Mouse (Mus musculus) forebrain, embryonic 12.5 days (tissue): ENCODE measurements around the gene Trub1. TPM values are rescaled to one million over a fixed set of nuclear protein-coding genes. Genes with fewer than 3 reads are reported as not detected.

ENCODE experiments used
- ATAC-seq: fragments of 200-750 bp; cut with Nextera tagmentation; 2 replicates; pipeline ENCODE4 v1.8.0; 2017; ENCODE audit warnings: moderate TSS enrichment; ENCODE audit not compliant: low FRiP score
- H3K27ac ChIP-seq: fragments of 300-500 bp; sonication (generic); 2 replicates; pipeline ENCODE4 v1.5.1; 2016; ENCODE audit warnings: mild to moderate bottlenecking
- H3K27me3 ChIP-seq: fragments of 300-500 bp; sonication (generic); 2 replicates; pipeline ENCODE4 v1.6.1; 2016; ENCODE audit warnings: mild to moderate bottlenecking
- H3K36me3 ChIP-seq: fragments of 300-500 bp; sonication (generic); replicated peaks from 2 replicates; pipeline ENCODE4 v1.6.1; 2016; ENCODE audit warnings: mild to moderate bottlenecking
- H3K4me1 ChIP-seq: fragments of 300-500 bp; sonication (generic); 2 replicates; pipeline ENCODE4 v1.6.1; 2016
- H3K4me2 ChIP-seq: fragments of 300-500 bp; sonication (generic); 2 replicates; pipeline ENCODE4 v1.6.1; 2016; ENCODE audit warnings: mild to moderate bottlenecking, moderate library complexity
- H3K4me3 ChIP-seq: fragments of 300-500 bp; sonication (generic); replicated peaks from 2 replicates; pipeline ENCODE4 v1.5.1; 2016; ENCODE audit warnings: mild to moderate bottlenecking
- H3K9ac ChIP-seq: fragments of 300-500 bp; sonication (generic); 2 replicates; pipeline ENCODE4 v1.6.1; 2016; ENCODE audit warnings: mild to moderate bottlenecking
- H3K9me3 ChIP-seq: fragments of 300-500 bp; sonication (generic); 2 replicates; pipeline ENCODE4 v1.6.1; 2016
- WGBS: fragments of 180-500 bp; shearing (Covaris S2); methylation state at CpG from one replicate; pipeline ENCODE4 v1.1.7; 2016; 5-methylcytosine and 5-hydroxymethylcytosine counted together
- polyA plus RNA-seq: library from polyadenylated mRNA; unstranded; fragments of >200 nt; fragmentation: Nextera tagmentation; extraction: Ambion mirVana; gene quantifications from 2 replicates; pipeline ENCODE4 v1.2.1, GENCODE M21; 2016

Gene Trub1
- 18.4 and 20.1 TPM in 2 replicates for polyA plus RNA-seq

GRCm38 (mm10) chr19:57452492-57453217 is at the start of gene Trub1:
TSS of gene Trub1 (plus strand) at chr19:57452912.
- Histone ChIP-seq H3K4me3 (peak within 1 kb of the TSS; percentile 70), H3K27me3 (no peaks in the 10 kb centered on the region), H3K9me3 (0 out of 2 replicates have a peak, but pooled peaks cover 4% of the 10 kb centered on the region), H3K4me2 (peak within 1 kb of the TSS; percentile 66), H3K36me3 (no peaks in the 10 kb centered on the region), H3K4me1 (peaks cover 13% of the 10 kb centered on the region), H3K27ac (no peak within 1 kb of the TSS), H3K9ac (peak within 1 kb of the TSS; percentile 67)
- peak; percentile 96 for ATAC-seq
- 4% methylated on average over 26 of the region's 26 CpGs for WGBS

GRCm38 (mm10) chr19:57403700-57404501 is 48.8 kb upstream of the Trub1 start:
- Histone ChIP-seq H3K4me1 (peaks cover 8% of the 10 kb centered on the region; the same call in 1 of the 2 replicates), H3K9ac (no peak overlapping the region), H3K9me3 (no peaks in the 10 kb centered on the region), H3K4me3 (no peak overlapping the region), H3K27ac (0 out of 2 replicates have a peak overlapping the region, but pooled peaks have one; percentile 20), H3K36me3 (no peaks in the 10 kb centered on the region), H3K4me2 (peak overlapping the region; percentile 31; the same call in 1 of the 2 replicates), H3K27me3 (no peaks in the 10 kb centered on the region)
- ATAC-seq, result peak; percentile 55
- 13% methylated on average over 24 of the region's 24 CpGs for whole genome bisulfite sequencing

GRCm38 (mm10) chr19:57404502-57404848 is 48.2 kb upstream of the Trub1 start:
- H3K36me3 ChIP-seq, result no peaks in the 10 kb centered on the region
- H3K4me2 ChIP-seq, result peak overlapping the region; percentile 31; the same call in 1 of the 2 replicates
- WGBS, result 8% methylated on average over 9 of the region's 9 CpGs
- peaks cover 8% of the 10 kb centered on the region; the same call in 1 of the 2 replicates for H3K4me1 ChIP-seq
- no peak overlapping the region for H3K4me3 ChIP-seq
- no peak overlapping the region for H3K27ac ChIP-seq
- H3K9me3 ChIP-seq, result no peaks in the 10 kb centered on the region
- no peak overlapping the region for H3K9ac ChIP-seq
- 0 out of 2 replicates have a peak, but pooled peaks have one; percentile 3 for ATAC-seq
- no peaks in the 10 kb centered on the region for H3K27me3 ChIP-seq

GRCm38 (mm10) chr19:57407947-57408346 is 44.8 kb upstream of the Trub1 start:
- 100% methylated on average over 1 of the region's 1 CpGs for WGBS

GRCm38 (mm10) chr19:57411375-57412196 is 41.1 kb upstream of the Trub1 start:
- Histone ChIP-seq H3K4me2 (no peak overlapping the region), H3K9ac (no peak overlapping the region), H3K9me3 (no peaks in the 10 kb centered on the region), H3K27me3 (no peaks in the 10 kb centered on the region), H3K27ac (peak overlapping the region; percentile 46; the same call in 1 of the 2 replicates), H3K36me3 (no peaks in the 10 kb centered on the region), H3K4me3 (no peak overlapping the region), H3K4me1 (peaks cover 10% of the 10 kb centered on the region)
- no peak for ATAC-seq
- 53% methylated on average over 29 of the region's 29 CpGs for WGBS

More at GRCm38 (mm10) chr19:57407947-57408346, 44.8 kb upstream of the Trub1 start:
- no peak for ATAC-seq
- Histone ChIP-seq H3K4me2 (no peak overlapping the region), H3K27me3 (no peaks in the 10 kb centered on the region), H3K36me3 (no peaks in the 10 kb centered on the region), H3K9me3 (no peaks in the 10 kb centered on the region), H3K9ac (no peak overlapping the region), H3K4me1 (peaks cover 11% of the 10 kb centered on the region), H3K27ac (no peak overlapping the region), H3K4me3 (no peak overlapping the region)

- no peaks in the 10 kb centered on the region for H3K9me3 ChIP-seq
- WGBS, result 87% methylated on average over 3 of the region's 3 CpGs
These were observed 39.5 kb upstream of the Trub1 start for GRCm38 (mm10) chr19:57413170-57413569.

GRCm38 (mm10) chr19:57413918-57414317 is 38.8 kb upstream of the Trub1 start:
- no peak for ATAC-seq
- no peaks in the 10 kb centered on the region for H3K9me3 ChIP-seq
- no peak overlapping the region for H3K27ac ChIP-seq
- H3K9ac ChIP-seq, result no peak overlapping the region
- H3K36me3 ChIP-seq, result no peaks in the 10 kb centered on the region
- 81% methylated on average over 6 of the region's 6 CpGs for WGBS
- no peak overlapping the region for H3K4me2 ChIP-seq
- peaks cover 21% of the 10 kb centered on the region for H3K4me1 ChIP-seq
- H3K4me3 ChIP-seq, result no peak overlapping the region
- H3K27me3 ChIP-seq, result peaks cover 8% of the 10 kb centered on the region; the same call in 1 of the 2 replicates

More at GRCm38 (mm10) chr19:57413170-57413569, 39.5 kb upstream of the Trub1 start:
- Histone ChIP-seq H3K27ac (no peak overlapping the region), H3K9ac (no peak overlapping the region), H3K4me3 (no peak overlapping the region), H3K4me1 (peaks cover 16% of the 10 kb centered on the region), H3K27me3 (peaks cover 7% of the 10 kb centered on the region; the same call in 1 of the 2 replicates), H3K36me3 (no peaks in the 10 kb centered on the region), H3K4me2 (no peak overlapping the region)
- no peak for ATAC-seq

- 90% methylated on average over 8 of the region's 8 CpGs for WGBS
- Histone ChIP-seq H3K4me1 (peaks cover 21% of the 10 kb centered on the region), H3K36me3 (no peaks in the 10 kb centered on the region), H3K4me3 (no peak overlapping the region), H3K9ac (no peak overlapping the region), H3K27me3 (peaks cover 8% of the 10 kb centered on the region; the same call in 1 of the 2 replicates), H3K9me3 (no peaks in the 10 kb centered on the region), H3K27ac (no peak overlapping the region), H3K4me2 (no peak overlapping the region)
- no peak for ATAC-seq
These were observed 37.5 kb upstream of the Trub1 start for GRCm38 (mm10) chr19:57415031-57415807.

GRCm38 (mm10) chr19:57417800-57418580 is 34.7 kb upstream of the Trub1 start:
- H3K36me3 ChIP-seq, result no peaks in the 10 kb centered on the region
- H3K9me3 ChIP-seq, result no peaks in the 10 kb centered on the region
- no peak for ATAC-seq
- H3K4me1 ChIP-seq, result peaks cover 11% of the 10 kb centered on the region; the same call in 1 of the 2 replicates
- peaks cover 12% of the 10 kb centered on the region; the same call in 1 of the 2 replicates for H3K27me3 ChIP-seq
- H3K4me3 ChIP-seq, result no peak overlapping the region
- H3K9ac ChIP-seq, result no peak overlapping the region
- H3K27ac ChIP-seq, result no peak overlapping the region
- 24% methylated on average over 17 of the region's 17 CpGs for WGBS
- 0 out of 2 replicates have a peak overlapping the region, but pooled peaks have one; percentile 15 for H3K4me2 ChIP-seq

- H3K4me2 ChIP-seq, result no peak overlapping the region
- peaks cover 12% of the 10 kb centered on the region for H3K4me1 ChIP-seq
- H3K27ac ChIP-seq, result no peak overlapping the region
- H3K9ac ChIP-seq, result no peak overlapping the region
- 0 out of 2 replicates have a peak, but pooled peaks cover 3% of the 10 kb centered on the region for H3K27me3 ChIP-seq
- H3K36me3 ChIP-seq, result no peaks in the 10 kb centered on the region
- H3K9me3 ChIP-seq, result no peaks in the 10 kb centered on the region
- no peak overlapping the region for H3K4me3 ChIP-seq
- 23% methylated on average over 3 of the region's 3 CpGs for WGBS
- no peak for ATAC-seq
These were observed 29.3 kb upstream of the Trub1 start for GRCm38 (mm10) chr19:57423402-57423801.
